Mouse (Mus musculus) midbrain, embryonic 14.5 days (tissue): Measurements from ENCODE around the gene C1qtnf2. TPM values are rescaled to one million over a fixed set of nuclear protein-coding genes. Genes with fewer than 3 reads are reported as not detected.

Source experiments
- ATAC-seq: fragments of 200-750 bp; cut with Nextera tagmentation; 2 replicates; pipeline ENCODE4 v1.8.0; 2017; ENCODE audit warnings: moderate number of reproducible peaks, moderate library complexity; ENCODE audit not compliant: low FRiP score, low TSS enrichment
- DNase-seq: peaks from one replicate; pipeline ENCODE4 v3.0.0-alpha.2; 2015
- H3K27ac ChIP-seq: fragments of 300-500 bp; sonication (generic); replicated peaks from 2 replicates; pipeline ENCODE4 v1.5.1; 2014; ENCODE audit warnings: mild to moderate bottlenecking, low read depth, low read length, moderate library complexity
- H3K27me3 ChIP-seq: fragments of 300-500 bp; sonication (generic); 2 replicates; pipeline ENCODE4 v1.6.1; 2014; ENCODE audit warnings: low read length, control low read depth, mixed read lengths; ENCODE audit not compliant: control insufficient read depth, insufficient read depth
- H3K36me3 ChIP-seq: fragments of 300-500 bp; sonication (generic); 2 replicates; pipeline ENCODE4 v1.6.1; 2014; ENCODE audit warnings: low read length, control low read depth; ENCODE audit not compliant: control insufficient read depth, insufficient read depth
- H3K4me1 ChIP-seq: fragments of 300-500 bp; sonication (generic); 2 replicates; pipeline ENCODE4 v1.6.1; 2014; ENCODE audit warnings: mild to moderate bottlenecking, antibody characterized with exemption, low read length, control low read depth; ENCODE audit not compliant: control insufficient read depth, insufficient read depth
- H3K4me2 ChIP-seq: fragments of 300-500 bp; sonication (generic); 2 replicates; pipeline ENCODE4 v1.6.1; 2014; ENCODE audit warnings: mild to moderate bottlenecking, low read length, moderate library complexity
- H3K4me3 ChIP-seq: fragments of 300-500 bp; sonication (generic); replicated peaks from 2 replicates; pipeline ENCODE4 v1.5.1; 2014; ENCODE audit warnings: low read depth, low read length
- H3K9ac ChIP-seq: fragments of 300-500 bp; sonication (generic); replicated peaks from 2 replicates; pipeline ENCODE4 v1.6.1; 2014; ENCODE audit warnings: mild to moderate bottlenecking, low read length, moderate library complexity
- H3K9me3 ChIP-seq: fragments of 300-500 bp; sonication (generic); 2 replicates; pipeline ENCODE4 v1.6.1; 2016; ENCODE audit warnings: low read length, control low read depth, mixed read lengths; ENCODE audit not compliant: control insufficient read depth
- WGBS: fragments of 180-500 bp; shearing (Covaris S2); extraction: QIAGEN DNeasy Blood & Tissue Kit; methylation state at CpG from one replicate; pipeline ENCODE4 v1.1.7; 2014; 5-methylcytosine and 5-hydroxymethylcytosine counted together
- polyA plus RNA-seq: library from polyadenylated mRNA; unstranded; fragments of >200 nt; fragmentation: Nextera tagmentation; extraction: Ambion mirVana; gene quantifications from 2 replicates; pipeline ENCODE4 v1.2.1, GENCODE M21; 2014

C1qtnf2 gene
- polyA plus RNA-seq, 1 experiment from 2014 or later = 7.9 TPM

GRCm38 (mm10) chr11:43517641-43518040, 43.6 kb downstream of the C1qtnf2 start:
- DNase-seq (no peak), ATAC-seq (no peak)
- Histone ChIP-seq H3K27me3 (no peaks in the 10 kb centered on the region), H3K4me2 (no peak overlapping the region), H3K4me3 (no peak overlapping the region), H3K9me3 (no peaks in the 10 kb centered on the region), H3K36me3 (no peaks in the 10 kb centered on the region), H3K4me1 (no peaks in the 10 kb centered on the region), H3K9ac (no peak overlapping the region), H3K27ac (no peak overlapping the region)
- WGBS = 79% methylated on average over 11 of the region's 11 CpGs

GRCm38 (mm10) chr11:43518086-43518485, 44.0 kb downstream of the C1qtnf2 start:
- Histone ChIP-seq H3K4me3 (no peak overlapping the region), H3K4me2 (no peak overlapping the region), H3K9ac (no peak overlapping the region), H3K4me1 (no peaks in the 10 kb centered on the region), H3K9me3 (no peaks in the 10 kb centered on the region), H3K36me3 (no peaks in the 10 kb centered on the region), H3K27me3 (no peaks in the 10 kb centered on the region), H3K27ac (no peak overlapping the region)
- DNase-seq = no peak
- no peak for ATAC-seq

GRCm38 (mm10) chr11:43518821-43519220, 44.7 kb downstream of the C1qtnf2 start:
- Histone ChIP-seq H3K36me3 (no peaks in the 10 kb centered on the region), H3K27me3 (no peaks in the 10 kb centered on the region), H3K27ac (no peak overlapping the region), H3K9ac (no peak overlapping the region), H3K9me3 (no peaks in the 10 kb centered on the region), H3K4me1 (no peaks in the 10 kb centered on the region), H3K4me3 (no peak overlapping the region), H3K4me2 (no peak overlapping the region)
- DNase-seq = no peak
- ATAC-seq = no peak

GRCm38 (mm10) chr11:43520521-43520920, 46.4 kb downstream of the C1qtnf2 start:
- Histone ChIP-seq H3K4me1 (no peaks in the 10 kb centered on the region), H3K9me3 (no peaks in the 10 kb centered on the region), H3K36me3 (no peaks in the 10 kb centered on the region), H3K4me3 (no peak overlapping the region), H3K27me3 (no peaks in the 10 kb centered on the region), H3K4me2 (no peak overlapping the region), H3K27ac (no peak overlapping the region), H3K9ac (no peak overlapping the region)
- 79% methylated on average over 3 of the region's 3 CpGs for WGBS
- DNase-seq (no peak), ATAC-seq (no peak)

- DNase-seq (peak; percentile 74), ATAC-seq (peak; percentile 49)
- H3K9me3 ChIP-seq = no peaks in the 10 kb centered on the region
- H3K4me2 ChIP-seq = peak overlapping the region; percentile 91
- H3K36me3 ChIP-seq = peaks cover 3% of the 10 kb centered on the region; the same call in 1 of the 2 replicates
- peak overlapping the region; percentile 79 for H3K27ac ChIP-seq
- under 1% methylated on average over 25 of the region's 25 CpGs for WGBS
- peak overlapping the region; percentile 75 for H3K4me3 ChIP-seq
- peak overlapping the region; percentile 76 for H3K9ac ChIP-seq
- no peaks in the 10 kb centered on the region for H3K27me3 ChIP-seq
- peaks cover 21% of the 10 kb centered on the region; the same call in 1 of the 2 replicates for H3K4me1 ChIP-seq
These were observed 54.1 kb downstream of the C1qtnf2 start for GRCm38 (mm10) chr11:43528078-43528682.

GRCm38 (mm10) chr11:43528683-43529499, 54.8 kb downstream of the C1qtnf2 start, which contains the start of gene Ccnjl:
Gene Ccnjl (plus strand): TSS chr11:43528784.
- H3K27ac ChIP-seq = peak within 1 kb of the TSS; percentile 79
- DNase-seq (peak; percentile 91), ATAC-seq (peak; percentile 87)
- H3K36me3 ChIP-seq = peaks cover 4% of the 10 kb centered on the region
- WGBS = under 1% methylated on average over 71 of the region's 79 CpGs
- no peaks in the 10 kb centered on the region for H3K27me3 ChIP-seq
- H3K4me3 ChIP-seq = peak within 1 kb of the TSS; percentile 75
- peaks cover 21% of the 10 kb centered on the region; the same call in 1 of the 2 replicates for H3K4me1 ChIP-seq
- H3K9ac ChIP-seq = peak within 1 kb of the TSS; percentile 76
- H3K4me2 ChIP-seq = peak within 1 kb of the TSS; percentile 91
- H3K9me3 ChIP-seq = no peaks in the 10 kb centered on the region

GRCm38 (mm10) chr11:43530043-43530442, 56.0 kb downstream of the C1qtnf2 start:
- Histone ChIP-seq H3K4me2 (peak overlapping the region; percentile 91), H3K27ac (no peak overlapping the region), H3K9ac (0 out of 2 replicates have a peak overlapping the region, but pooled peaks have one; percentile 9), H3K36me3 (peaks cover 14% of the 10 kb centered on the region), H3K4me3 (peak overlapping the region; percentile 75), H3K9me3 (no peaks in the 10 kb centered on the region), H3K4me1 (peaks cover 21% of the 10 kb centered on the region; the same call in 1 of the 2 replicates), H3K27me3 (no peaks in the 10 kb centered on the region)
- DNase-seq (no peak), ATAC-seq (no peak)
- 11% methylated on average over 3 of the region's 3 CpGs for whole genome bisulfite sequencing

GRCm38 (mm10) chr11:43531619-43532018, 57.5 kb downstream of the C1qtnf2 start:
- Histone ChIP-seq H3K4me3 (no peak overlapping the region), H3K9ac (no peak overlapping the region), H3K4me1 (peaks cover 21% of the 10 kb centered on the region; the same call in 1 of the 2 replicates), H3K27ac (no peak overlapping the region), H3K9me3 (no peaks in the 10 kb centered on the region), H3K4me2 (peak overlapping the region; percentile 91; the same call in 1 of the 2 replicates), H3K36me3 (peaks cover 17% of the 10 kb centered on the region), H3K27me3 (no peaks in the 10 kb centered on the region)
- 42% methylated on average over 5 of the region's 5 CpGs for WGBS
- ATAC-seq = no peak
- DNase-seq = peak; percentile 69
